Mouse (Mus musculus) bone marrow macrophage, adult 2 months (primary cell): ENCODE measurements around the gene Pnma1.

ENCODE experiments used
- CTCF ChIP-seq: IDR thresholded peaks from 2 replicates; pipeline ENCODE4 v1.5.1; 2012; ENCODE audit warnings: low read depth, mild to moderate bottlenecking, low read length, moderate library complexity
- POLR2A ChIP-seq: IDR thresholded peaks from 2 replicates; pipeline ENCODE4 v1.6.1; 2012; ENCODE audit warnings: mild to moderate bottlenecking, low read depth, low read length, borderline replicate concordance

DNA sequence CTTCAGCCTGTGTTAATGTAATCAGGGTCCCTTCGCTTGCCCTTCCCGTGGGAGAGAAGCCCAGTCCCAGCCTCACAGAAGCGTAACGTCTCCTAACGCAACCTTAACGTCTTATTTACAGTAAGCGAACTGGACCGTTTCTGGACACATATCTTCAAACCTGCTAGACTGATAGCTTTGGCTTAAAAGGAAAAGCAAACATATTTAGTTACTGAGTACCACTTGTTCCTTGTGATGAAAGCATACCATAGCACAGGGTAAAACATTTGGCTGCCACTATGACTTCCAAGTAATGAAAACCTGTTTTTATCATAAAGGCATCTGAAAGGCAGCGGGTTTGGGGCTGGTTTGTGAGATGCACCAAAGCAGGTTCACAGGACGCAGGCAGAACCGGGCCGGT lies 22.4 kb downstream of the Pnma1 start:
- TF ChIP-seq CTCF (no peak), POLR2A (no peak)
